24 mouse cellular contexts compared by ENCODE assay signal in genomic region chr1:189932190-189932589, GRCm38 (mm10). TPM values are rescaled to one million over a fixed set of nuclear protein-coding genes. Genes with fewer than 3 reads are reported as not detected.
DNase-seq lines count a peak whose midpoint lies in the region; ATAC-seq lines count a peak whose summit lies in the region.
"Had no signal": no experiment of that assay in that cellular context is flagged by ENCODE, and none has a peak within 500 bp of the region (broad histone marks: within the 10 kb centered on the region; RNA-seq: fewer than 3 reads in every experiment).

No protein-coding gene starts in this region.

- no peaks in the 10 kb centered on the region for H3K4me1 ChIP-seq in midbrain, embryonic 16.5 days (ENCODE audit: control insufficient read depth, insufficient read depth, low read length)
- peaks cover 9% of the 10 kb centered on the region; the same call in 1 of the 2 replicates for H3K4me1 ChIP-seq in midbrain, embryonic 13.5 days (replicated peaks)
- H3K4me1 ChIP-seq in hindbrain, embryonic 14.5 days (replicated peaks; ENCODE audit: control insufficient read depth, insufficient read depth, low read length), result no peaks in the 10 kb centered on the region; the same call in 1 of the 2 replicates
- H3K4me1 ChIP-seq: embryonic facial prominence, embryonic 13.5 days; lung, embryonic 15.5 days had no signal

- DNase-seq in heart, adult 11 months, result peak; percentile 15
- DNase-seq in heart, adult 18-20 months, result no peak
- no peak for DNase-seq in hindbrain, embryonic 14.5 days (ENCODE audit: low spot score)
- DNase-seq in retina, embryonic 14.5 days (ENCODE audit: low spot score), result peak; percentile 62
- no peak for DNase-seq in natural killer cell, adult 2 months (ENCODE audit: low spot score in 2 of 2)
- no peak for DNase-seq in urinary bladder, postnatal 14 days (ENCODE audit: low spot score)
- DNase-seq: adrenal gland, postnatal 25 days; cerebellum, adult 2 months; cerebellum, postnatal 14 days; gastrocnemius, postnatal 14 days; heart, postnatal 36 days; kidney, adult 18-20 months; lung, postnatal 36 days; thymus, adult 2 months; thymus, postnatal 36 days had no signal

- no peak for ATAC-seq in midbrain, embryonic 16.5 days
- no peak for ATAC-seq in midbrain, embryonic 13.5 days
- ATAC-seq in hindbrain, embryonic 14.5 days (ENCODE audit: low FRiP score), result no peak
- ATAC-seq: CD4-positive, CD25-positive, alpha-beta regulatory T cell, adult 4 months; inflammation-experienced regulatory T-cells, adult 6 months had no signal

- no peaks in the 10 kb centered on the region for H3K9me3 ChIP-seq in midbrain, embryonic 16.5 days (replicated peaks; ENCODE audit: control insufficient read depth, low read length, poor library complexity, severe bottlenecking)
- H3K9me3 ChIP-seq in midbrain, embryonic 13.5 days, result no peaks in the 10 kb centered on the region
- H3K9me3 ChIP-seq in hindbrain, embryonic 14.5 days (ENCODE audit: control insufficient read depth, low read length), result no peaks in the 10 kb centered on the region
- H3K9me3 ChIP-seq: embryonic facial prominence, embryonic 13.5 days; kidney, embryonic 15.5 days; limb, embryonic 12.5 days; lung, embryonic 15.5 days had no signal

- WGBS in midbrain, embryonic 16.5 days, result 26% methylated on average over 12 of the region's 12 CpGs
- WGBS in midbrain, embryonic 13.5 days, result 22% methylated on average over 12 of the region's 12 CpGs
- 32% methylated on average over 12 of the region's 12 CpGs for WGBS in hindbrain, embryonic 14.5 days

- H3K9ac ChIP-seq in midbrain, embryonic 16.5 days (ENCODE audit: low read depth, low read length), result no peak overlapping the region
- no peak overlapping the region for H3K9ac ChIP-seq in midbrain, embryonic 13.5 days (replicated peaks)
- no peak overlapping the region for H3K9ac ChIP-seq in hindbrain, embryonic 14.5 days
- H3K9ac ChIP-seq: embryonic facial prominence, embryonic 13.5 days; kidney, embryonic 15.5 days; limb, embryonic 12.5 days; lung, embryonic 15.5 days had no signal

- H3K27ac ChIP-seq in midbrain, embryonic 16.5 days (ENCODE audit: low read length), result no peak overlapping the region
- H3K27ac ChIP-seq in midbrain, embryonic 13.5 days, result no peak overlapping the region
- H3K27ac ChIP-seq in hindbrain, embryonic 14.5 days, result no peak overlapping the region
- H3K27ac ChIP-seq: embryonic facial prominence, embryonic 13.5 days; kidney, embryonic 15.5 days; limb, embryonic 12.5 days; lung, embryonic 15.5 days had no signal

- no peaks in the 10 kb centered on the region for H3K36me3 ChIP-seq in midbrain, embryonic 16.5 days (ENCODE audit: control insufficient read depth, insufficient read depth, low read length)
- H3K36me3 ChIP-seq in midbrain, embryonic 13.5 days, result no peaks in the 10 kb centered on the region
- no peaks in the 10 kb centered on the region for H3K36me3 ChIP-seq in hindbrain, embryonic 14.5 days (replicated peaks; ENCODE audit: control insufficient read depth, insufficient read depth)
- H3K36me3 ChIP-seq: embryonic facial prominence, embryonic 13.5 days; kidney, embryonic 15.5 days; limb, embryonic 12.5 days; lung, embryonic 15.5 days had no signal

- 0 out of 2 replicates have a peak overlapping the region, but pooled peaks have one; percentile 6 for H3K4me2 ChIP-seq in midbrain, embryonic 16.5 days (ENCODE audit: low read length)
- no peak overlapping the region for H3K4me2 ChIP-seq in midbrain, embryonic 13.5 days (replicated peaks)
- peak overlapping the region; percentile 22; the same call in 1 of the 2 replicates for H3K4me2 ChIP-seq in hindbrain, embryonic 14.5 days (replicated peaks)
- H3K4me2 ChIP-seq: embryonic facial prominence, embryonic 13.5 days; heart, embryonic 11.5 days; kidney, embryonic 15.5 days; limb, embryonic 12.5 days; lung, embryonic 15.5 days had no signal

- H3K27me3 ChIP-seq in midbrain, embryonic 16.5 days (ENCODE audit: control insufficient read depth, insufficient read depth, low read depth, low read length), result no peaks in the 10 kb centered on the region
- H3K27me3 ChIP-seq in midbrain, embryonic 13.5 days, result no peaks in the 10 kb centered on the region
- H3K27me3 ChIP-seq in hindbrain, embryonic 14.5 days (ENCODE audit: control insufficient read depth, insufficient read depth, low read length), result no peaks in the 10 kb centered on the region
- H3K27me3 ChIP-seq: embryonic facial prominence, embryonic 13.5 days; kidney, embryonic 15.5 days; limb, embryonic 12.5 days; lung, embryonic 15.5 days had no signal

- no peak overlapping the region for H3K4me3 ChIP-seq in midbrain, embryonic 16.5 days (ENCODE audit: low read depth, low read length)
- no peak overlapping the region for H3K4me3 ChIP-seq in midbrain, embryonic 13.5 days (replicated peaks)
- H3K4me3 ChIP-seq in hindbrain, embryonic 14.5 days (replicated peaks; ENCODE audit: low read length), result no peak overlapping the region
- H3K4me3 ChIP-seq: embryonic facial prominence, embryonic 13.5 days; kidney, embryonic 15.5 days; limb, embryonic 12.5 days; lung, embryonic 15.5 days had no signal

RNA-seq across cellular contexts. Expression of gene Smyd2, which starts 10.0 kb away (rescaled TPM):
- total RNA-seq in heart, adult 18-20 months (2021), result 100 to 1,000 TPM in 1 of 2 experiments, 10 to 100 TPM in 1; 92.9 to 112 TPM
- polyA plus RNA-seq in midbrain, embryonic 16.5 days (2015; fragmentation: Nextera tagmentation; extraction: Ambion mirVana), result 77.0 and 78.7 TPM in 2 replicates
- 44.2 and 45.0 TPM in 2 replicates for polyA plus RNA-seq in midbrain, embryonic 13.5 days (2015; fragmentation: Nextera tagmentation; extraction: Ambion mirVana)
- polyA plus RNA-seq in hindbrain, embryonic 14.5 days (2014; fragmentation: Nextera tagmentation; extraction: Ambion mirVana), result 73.9 and 84.4 TPM in 2 replicates

Comparison
In these comparisons a context has a peak if more than half of its experiments do, and no peak if none do; other contexts are left out.
1. DNase-seq: peak in heart, adult 11 months (single experiment) and retina, embryonic 14.5 days (single experiment); none in heart, adult 18-20 months (0 of 2), hindbrain, embryonic 14.5 days (single experiment), natural killer cell, adult 2 months (0 of 2) and urinary bladder, postnatal 14 days (single experiment).